Mouse (Mus musculus): ENCODE measurements around the gene 4833439L19Rik. TPM values are rescaled to one million over a fixed set of nuclear protein-coding genes. Genes with fewer than 3 reads are reported as not detected.

4833439L19Rik gene
- polyA plus RNA-seq, 1 experiment, result 39.8 TPM

GRCm38 (mm10) chr13:54564232-54565200, 719 bp downstream of the 4833439L19Rik start:
- no peaks in the 10 kb centered on the region for H3K27me3 ChIP-seq (ENCODE audit: control insufficient read depth, insufficient read depth, low read length)
- peak overlapping the region; percentile 80 for H3K4me3 ChIP-seq (ENCODE audit: extremely low read depth, insufficient read depth, insufficient read length)
- peak overlapping the region; percentile 63 for H3K27ac ChIP-seq (ENCODE audit: insufficient read depth, low read length)
- 12% methylated on average over 45 of the region's 45 CpGs for WGBS
- no peaks in the 10 kb centered on the region; the same call in 1 of the 2 replicates for H3K4me1 ChIP-seq (ENCODE audit: control insufficient read depth, insufficient read depth, insufficient read length)
- TF ChIP-seq POLR2A (IDR thresholded peaks at IDR 0.05; ENCODE audit: low read depth, low read length) (no peak), CTCF (IDR thresholded peaks at IDR 0.05; ENCODE audit: extremely low read depth, insufficient read depth, insufficient read length, insufficient replicate concordance) (no peak)
- H3K36me3 ChIP-seq (ENCODE audit: control insufficient read depth, insufficient read depth, low read length), result peaks cover 12% of the 10 kb centered on the region; the same call in 1 of the 2 replicates
- no peak for DNase-seq (ENCODE audit: low read depth in 1 of 2, low spot score in 2 of 2)

DNA sequence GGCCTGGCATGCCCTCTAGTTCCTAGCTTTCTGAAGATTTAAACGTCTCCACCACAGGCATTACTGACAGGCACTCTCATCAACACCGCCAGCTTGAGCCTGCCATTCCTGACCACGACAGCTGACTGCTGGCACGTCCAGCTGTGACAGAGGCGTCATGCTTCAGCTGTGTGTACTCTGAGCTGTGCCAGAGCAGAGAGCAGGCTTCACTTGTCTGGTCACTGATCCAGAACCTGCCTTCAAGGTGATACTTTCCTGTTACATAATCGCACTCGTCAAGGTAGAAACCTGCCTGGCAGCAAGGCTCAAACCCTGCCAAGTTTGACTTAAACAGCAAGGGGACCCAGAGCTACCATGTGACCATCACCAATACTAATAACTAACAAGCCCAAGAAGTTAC, 2.7 kb downstream of the 4833439L19Rik start:
- no peak overlapping the region for H3K27ac ChIP-seq (ENCODE audit: insufficient read depth, low read length)
- no peak for DNase-seq (ENCODE audit: low read depth in 1 of 2, low spot score in 2 of 2)
- H3K36me3 ChIP-seq (ENCODE audit: control insufficient read depth, insufficient read depth, low read length), result peaks cover 24% of the 10 kb centered on the region
- TF ChIP-seq CTCF (IDR thresholded peaks at IDR 0.05; ENCODE audit: extremely low read depth, insufficient read depth, insufficient read length, insufficient replicate concordance) (no peak), POLR2A (IDR thresholded peaks at IDR 0.05; ENCODE audit: low read depth, low read length) (no peak)
- WGBS, result 48% methylated on average over 7 of the region's 7 CpGs
- no peak overlapping the region for H3K4me3 ChIP-seq (ENCODE audit: extremely low read depth, insufficient read depth, insufficient read length)
- no peaks in the 10 kb centered on the region for H3K27me3 ChIP-seq (ENCODE audit: control insufficient read depth, insufficient read depth, low read length)
- no peaks in the 10 kb centered on the region; the same call in 1 of the 2 replicates for H3K4me1 ChIP-seq (ENCODE audit: control insufficient read depth, insufficient read depth, insufficient read length)

DNA sequence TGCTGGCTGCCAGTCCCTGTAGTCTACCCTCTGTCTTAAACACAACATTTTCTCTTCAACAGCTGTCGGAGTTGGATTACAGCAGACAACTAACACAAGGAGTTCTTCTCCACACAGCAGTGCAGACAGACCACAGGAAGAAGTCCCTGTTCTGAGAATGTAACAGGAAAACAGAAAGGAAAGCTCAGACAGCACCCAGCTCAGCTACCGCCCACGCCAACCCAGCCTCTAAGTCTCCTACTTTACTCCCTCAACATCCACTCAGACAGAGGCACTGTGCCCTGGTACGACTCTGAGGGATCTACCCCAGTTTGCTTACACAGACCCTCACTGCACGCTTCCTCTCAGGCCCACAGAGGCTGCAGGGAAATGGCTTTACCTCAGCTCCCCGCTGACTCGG, 4.6 kb downstream of the 4833439L19Rik start:
- Histone ChIP-seq H3K27ac (ENCODE audit: insufficient read depth, low read length) (no peak overlapping the region), H3K27me3 (ENCODE audit: control insufficient read depth, insufficient read depth, low read length) (no peaks in the 10 kb centered on the region), H3K36me3 (ENCODE audit: control insufficient read depth, insufficient read depth, low read length) (peaks cover 37% of the 10 kb centered on the region), H3K4me3 (ENCODE audit: extremely low read depth, insufficient read depth, insufficient read length) (no peak overlapping the region), H3K4me1 (ENCODE audit: control insufficient read depth, insufficient read depth, insufficient read length) (no peaks in the 10 kb centered on the region; the same call in 1 of the 2 replicates)
- no peak for DNase-seq (ENCODE audit: low read depth in 1 of 2, low spot score in 2 of 2)
- TF ChIP-seq CTCF (IDR thresholded peaks at IDR 0.05; ENCODE audit: extremely low read depth, insufficient read depth, insufficient read length, insufficient replicate concordance) (no peak), POLR2A (IDR thresholded peaks at IDR 0.05; ENCODE audit: low read depth, low read length) (no peak)
- 95% methylated on average over 7 of the region's 7 CpGs for WGBS

DNA sequence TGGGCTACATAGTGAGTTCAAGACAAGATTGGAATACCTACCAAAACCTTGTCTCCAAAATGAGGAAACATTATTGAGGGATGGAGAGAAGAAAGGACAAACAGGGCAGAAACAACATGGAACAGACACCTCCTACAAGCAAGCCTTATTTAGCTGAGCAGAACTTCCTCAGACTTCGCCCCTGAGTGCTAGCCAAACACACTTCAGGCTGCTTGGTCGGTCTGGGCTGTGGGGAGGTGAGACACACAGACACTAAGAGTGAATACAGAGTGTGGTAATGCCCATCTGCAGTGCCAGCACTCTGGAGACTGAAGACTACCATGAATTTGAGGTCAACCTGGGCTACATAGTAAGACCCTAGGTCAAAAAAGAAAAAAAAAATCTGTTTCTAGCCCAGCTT, 5.6 kb downstream of the 4833439L19Rik start:
- peaks cover 41% of the 10 kb centered on the region for H3K36me3 ChIP-seq (ENCODE audit: control insufficient read depth, insufficient read depth, low read length)
- no peaks in the 10 kb centered on the region for H3K27me3 ChIP-seq (ENCODE audit: control insufficient read depth, insufficient read depth, low read length)
- no peak for DNase-seq (ENCODE audit: low read depth in 1 of 2, low spot score in 2 of 2)
- no peaks in the 10 kb centered on the region; the same call in 1 of the 2 replicates for H3K4me1 ChIP-seq (ENCODE audit: control insufficient read depth, insufficient read depth, insufficient read length)
- WGBS, result 95% methylated on average over 2 of the region's 2 CpGs
- no peak overlapping the region for H3K4me3 ChIP-seq (ENCODE audit: extremely low read depth, insufficient read depth, insufficient read length)
- H3K27ac ChIP-seq (ENCODE audit: insufficient read depth, low read length), result no peak overlapping the region
- TF ChIP-seq CTCF (IDR thresholded peaks at IDR 0.05; ENCODE audit: extremely low read depth, insufficient read depth, insufficient read length, insufficient replicate concordance) (no peak), POLR2A (IDR thresholded peaks at IDR 0.05; ENCODE audit: low read depth, low read length) (no peak)

DNA sequence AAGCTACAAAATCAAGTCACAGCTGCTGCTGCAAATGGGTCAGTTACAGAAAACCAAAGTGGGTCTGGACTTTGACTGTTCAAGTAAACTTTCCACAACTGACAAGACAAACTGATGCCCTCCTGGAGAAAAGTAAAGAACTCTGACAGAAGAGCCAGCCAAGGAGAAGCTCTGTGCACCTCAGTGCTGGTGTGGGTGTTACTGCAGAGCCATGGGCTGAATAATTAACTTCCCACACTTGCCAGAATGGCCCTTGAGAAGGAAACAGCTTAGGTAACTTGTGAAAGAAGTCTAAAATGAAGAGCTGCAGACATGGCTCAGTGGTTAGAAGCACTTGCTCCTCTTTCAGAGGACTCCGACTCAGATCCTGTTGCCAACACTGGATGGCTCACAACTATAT, 7.6 kb downstream of the 4833439L19Rik start:
- Histone ChIP-seq H3K27ac (ENCODE audit: insufficient read depth, low read length) (no peak overlapping the region), H3K4me1 (ENCODE audit: control insufficient read depth, insufficient read depth, insufficient read length) (no peaks in the 10 kb centered on the region), H3K36me3 (ENCODE audit: control insufficient read depth, insufficient read depth, low read length) (peaks cover 55% of the 10 kb centered on the region), H3K4me3 (ENCODE audit: extremely low read depth, insufficient read depth, insufficient read length) (no peak overlapping the region), H3K27me3 (ENCODE audit: control insufficient read depth, insufficient read depth, low read length) (no peaks in the 10 kb centered on the region)
- TF ChIP-seq CTCF (IDR thresholded peaks at IDR 0.05; ENCODE audit: extremely low read depth, insufficient read depth, insufficient read length, insufficient replicate concordance), result no peak
- no peak for TF ChIP-seq POLR2A (IDR thresholded peaks at IDR 0.05; ENCODE audit: low read depth, low read length)
- no peak for DNase-seq (ENCODE audit: low read depth in 1 of 2, low spot score in 2 of 2)
- 93% methylated on average over 1 of the region's 1 CpGs for WGBS

DNA sequence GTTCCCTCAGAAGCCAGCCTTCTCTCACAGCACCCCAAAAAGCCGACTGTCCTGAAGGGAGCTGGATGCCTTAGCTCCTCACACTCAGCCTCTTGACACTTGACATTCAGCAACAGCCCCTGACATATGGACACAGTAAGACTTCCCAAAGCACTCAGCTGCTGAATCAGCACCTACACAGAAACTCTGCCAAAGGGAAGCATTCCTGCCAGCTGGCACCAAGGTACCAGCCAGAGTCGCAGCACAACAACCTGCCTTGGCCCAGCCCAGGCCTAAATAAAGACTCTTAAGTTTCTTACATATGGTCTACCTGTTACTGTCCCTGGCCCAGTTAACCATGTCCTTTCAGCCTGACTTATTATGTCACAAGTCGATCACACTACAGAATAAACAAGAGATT, 8.4 kb downstream of the 4833439L19Rik start:
- no peaks in the 10 kb centered on the region for H3K27me3 ChIP-seq (ENCODE audit: control insufficient read depth, insufficient read depth, low read length)
- no peak overlapping the region for H3K4me3 ChIP-seq (ENCODE audit: extremely low read depth, insufficient read depth, insufficient read length)
- WGBS, result 92% methylated on average over 3 of the region's 3 CpGs
- TF ChIP-seq CTCF (IDR thresholded peaks at IDR 0.05; ENCODE audit: extremely low read depth, insufficient read depth, insufficient read length, insufficient replicate concordance) (no peak), POLR2A (IDR thresholded peaks at IDR 0.05; ENCODE audit: low read depth, low read length) (no peak)
- H3K36me3 ChIP-seq (ENCODE audit: control insufficient read depth, insufficient read depth, low read length), result peaks cover 59% of the 10 kb centered on the region
- no peaks in the 10 kb centered on the region for H3K4me1 ChIP-seq (ENCODE audit: control insufficient read depth, insufficient read depth, insufficient read length)
- no peak for DNase-seq (ENCODE audit: low read depth in 1 of 2, low spot score in 2 of 2)
- no peak overlapping the region for H3K27ac ChIP-seq (ENCODE audit: insufficient read depth, low read length)

DNA sequence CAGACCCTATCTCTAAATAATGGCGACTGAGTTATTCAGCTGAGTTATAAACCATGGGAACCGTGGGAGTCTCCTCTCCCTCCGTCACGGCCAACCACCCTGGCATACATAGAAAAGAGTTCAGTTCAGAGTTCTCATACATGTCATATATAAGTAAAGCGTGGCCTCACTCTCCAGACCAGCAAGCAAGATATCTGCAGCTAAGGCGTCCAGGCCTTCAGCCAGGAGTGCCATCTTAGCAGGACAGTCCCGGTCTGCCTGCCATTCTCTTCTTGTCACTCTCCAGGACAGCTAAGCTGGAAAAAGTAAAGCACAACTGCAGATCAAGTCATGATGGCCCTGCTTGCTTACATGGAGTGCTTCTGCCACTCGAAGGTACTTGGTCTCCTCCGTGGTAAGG, 9.1 kb downstream of the 4833439L19Rik start:
- no peak overlapping the region for H3K4me3 ChIP-seq (ENCODE audit: extremely low read depth, insufficient read depth, insufficient read length)
- DNase-seq (ENCODE audit: low read depth in 1 of 2, low spot score in 2 of 2), result no peak
- H3K4me1 ChIP-seq (ENCODE audit: control insufficient read depth, insufficient read depth, insufficient read length), result no peaks in the 10 kb centered on the region
- peaks cover 57% of the 10 kb centered on the region for H3K36me3 ChIP-seq (ENCODE audit: control insufficient read depth, insufficient read depth, low read length)
- H3K27me3 ChIP-seq (ENCODE audit: control insufficient read depth, insufficient read depth, low read length), result no peaks in the 10 kb centered on the region
- TF ChIP-seq CTCF (IDR thresholded peaks at IDR 0.05; ENCODE audit: extremely low read depth, insufficient read depth, insufficient read length, insufficient replicate concordance) (no peak), POLR2A (IDR thresholded peaks at IDR 0.05; ENCODE audit: low read depth, low read length) (no peak)
- no peak overlapping the region for H3K27ac ChIP-seq (ENCODE audit: insufficient read depth, low read length)
- WGBS, result 96% methylated on average over 9 of the region's 9 CpGs
